Comparison of ENCODE assay signal across 13 mouse cellular contexts in genomic region chr6:29210231-29210936, GRCm38 (mm10). TPM values are rescaled to one million over a fixed set of nuclear protein-coding genes. Genes with fewer than 3 reads are reported as not detected.
DNase-seq lines count a peak whose midpoint lies in the region; ATAC-seq lines count a peak whose summit lies in the region.
"Had no signal": no experiment of that assay in that cellular context is flagged by ENCODE, and none has a peak within 500 bp of the region (broad histone marks: within the 10 kb centered on the region; RNA-seq: fewer than 3 reads in every experiment).

No protein-coding gene starts in this region.

- no peak overlapping the region; the same call in 1 of the 2 replicates for H3K4me2 ChIP-seq in midbrain, embryonic 12.5 days (replicated peaks)
- H3K4me2 ChIP-seq in midbrain, embryonic 11.5 days, result no peak overlapping the region
- peak overlapping the region; percentile 93 for H3K4me2 ChIP-seq in forebrain, embryonic 16.5 days (ENCODE audit: low read length)
- peak overlapping the region; percentile 90 for H3K4me2 ChIP-seq in neural tube, embryonic 13.5 days

- 0 out of 2 replicates have a peak overlapping the region, but pooled peaks have one; percentile 2 for H3K9ac ChIP-seq in midbrain, embryonic 12.5 days (replicated peaks)
- no peak overlapping the region for H3K9ac ChIP-seq in midbrain, embryonic 11.5 days (ENCODE audit: low read length)
- no peak overlapping the region for H3K9ac ChIP-seq in forebrain, embryonic 16.5 days (replicated peaks; ENCODE audit: low read depth, low read length)
- H3K9ac ChIP-seq in neural tube, embryonic 13.5 days, result peak overlapping the region; percentile 31
- H3K9ac ChIP-seq: liver, embryonic 14.5 days had no signal

- DNase-seq in gastrocnemius, postnatal 25 days, result peak; percentile 6
- DNase-seq in gastrocnemius, postnatal 14 days, result no peak
- no peak for DNase-seq in midbrain, embryonic 11.5 days (ENCODE audit: low spot score, missing footprints)
- DNase-seq in thymus, postnatal 25 days, result no peak
- DNase-seq: gastrocnemius, postnatal 10 days; heart, postnatal 10 days had no signal

- peaks cover 20% of the 10 kb centered on the region for H3K27me3 ChIP-seq in midbrain, embryonic 12.5 days
- H3K27me3 ChIP-seq in midbrain, embryonic 11.5 days (ENCODE audit: control insufficient read depth, insufficient read depth, low read length), result peaks cover 9% of the 10 kb centered on the region; the same call in 1 of the 2 replicates
- peaks cover 10% of the 10 kb centered on the region for H3K27me3 ChIP-seq in forebrain, embryonic 16.5 days (replicated peaks; ENCODE audit: control insufficient read depth, insufficient read depth, low read length)
- H3K27me3 ChIP-seq in neural tube, embryonic 13.5 days, result peaks cover 15% of the 10 kb centered on the region

- H3K4me1 ChIP-seq in midbrain, embryonic 12.5 days, result peaks cover 47% of the 10 kb centered on the region
- H3K4me1 ChIP-seq in midbrain, embryonic 11.5 days (ENCODE audit: control insufficient read depth, insufficient read depth, low read length), result peaks cover 28% of the 10 kb centered on the region
- H3K4me1 ChIP-seq in forebrain, embryonic 16.5 days (replicated peaks; ENCODE audit: control insufficient read depth, insufficient read depth, low read length), result peaks cover 43% of the 10 kb centered on the region
- H3K4me1 ChIP-seq in neural tube, embryonic 13.5 days (replicated peaks), result peaks cover 60% of the 10 kb centered on the region

- peaks cover 9% of the 10 kb centered on the region for H3K36me3 ChIP-seq in midbrain, embryonic 12.5 days
- no peaks in the 10 kb centered on the region for H3K36me3 ChIP-seq in midbrain, embryonic 11.5 days (ENCODE audit: control insufficient read depth, insufficient read depth, low read length)
- no peaks in the 10 kb centered on the region for H3K36me3 ChIP-seq in forebrain, embryonic 16.5 days (ENCODE audit: control insufficient read depth, insufficient read depth)
- H3K36me3 ChIP-seq in neural tube, embryonic 13.5 days, result peaks cover 13% of the 10 kb centered on the region

- 81% methylated on average over 9 of the region's 9 CpGs for WGBS in midbrain, embryonic 12.5 days
- WGBS in midbrain, embryonic 11.5 days, result 84% methylated on average over 9 of the region's 9 CpGs
- WGBS in forebrain, embryonic 16.5 days, result 83% methylated on average over 9 of the region's 9 CpGs
- WGBS in neural tube, embryonic 13.5 days, result 88% methylated on average over 9 of the region's 9 CpGs

- H3K27ac ChIP-seq in midbrain, embryonic 12.5 days (replicated peaks), result no peak overlapping the region
- no peak overlapping the region for H3K27ac ChIP-seq in midbrain, embryonic 11.5 days (ENCODE audit: low read depth, low read length)
- H3K27ac ChIP-seq in forebrain, embryonic 16.5 days (ENCODE audit: low read length), result no peak overlapping the region
- no peak overlapping the region for H3K27ac ChIP-seq in neural tube, embryonic 13.5 days (replicated peaks)
- H3K27ac ChIP-seq: liver, embryonic 14.5 days had no signal

- intact Hi-C loops in gastrocnemius, postnatal 14 days (cut with DNase I; ENCODE audit: low total_unique reads), result no loop called here

- ATAC-seq in midbrain, embryonic 12.5 days (ENCODE audit: low FRiP score, low read depth), result no peak
- no peak for ATAC-seq in midbrain, embryonic 11.5 days (ENCODE audit: low FRiP score)
- ATAC-seq in forebrain, embryonic 16.5 days, result no peak
- no peak for ATAC-seq in neural tube, embryonic 13.5 days (ENCODE audit: low read depth)
- ATAC-seq in inflammation-experienced regulatory T-cells, adult 6 months, result no peak

- H3K4me3 ChIP-seq in midbrain, embryonic 12.5 days, result no peak overlapping the region
- no peak overlapping the region for H3K4me3 ChIP-seq in midbrain, embryonic 11.5 days (ENCODE audit: low read depth, low read length)
- no peak overlapping the region for H3K4me3 ChIP-seq in forebrain, embryonic 16.5 days (replicated peaks; ENCODE audit: low read length)
- no peak overlapping the region for H3K4me3 ChIP-seq in neural tube, embryonic 13.5 days
- H3K4me3 ChIP-seq: erythroblast, embryonic 14.5 days had no signal

- H3K9me3 ChIP-seq in midbrain, embryonic 12.5 days, result no peaks in the 10 kb centered on the region
- no peaks in the 10 kb centered on the region for H3K9me3 ChIP-seq in midbrain, embryonic 11.5 days (ENCODE audit: control insufficient read depth, low read length)
- H3K9me3 ChIP-seq in forebrain, embryonic 16.5 days (ENCODE audit: control insufficient read depth, low read length), result no peaks in the 10 kb centered on the region
- no peaks in the 10 kb centered on the region for H3K9me3 ChIP-seq in neural tube, embryonic 13.5 days

RNA-seq across cellular contexts. Expression of gene Impdh1, which starts 5.8 kb away (rescaled TPM):
- total RNA-seq in gastrocnemius, postnatal 25 days (2021), result 10 to 100 TPM; 13.6 to 15.5 TPM
- total RNA-seq in gastrocnemius, postnatal 14 days (2021), result 10 to 100 TPM; 20.2 to 23.8 TPM
- polyA plus RNA-seq in midbrain, embryonic 12.5 days (2016; fragmentation: Nextera tagmentation; extraction: Ambion mirVana), result 50.2 and 51.6 TPM in 2 replicates
- polyA plus RNA-seq in midbrain, embryonic 11.5 days (2014; fragmentation: Nextera tagmentation; extraction: Ambion mirVana), result 36.9 and 42.0 TPM in 2 replicates
- 63.3 and 74.5 TPM in 2 replicates for polyA plus RNA-seq in forebrain, embryonic 16.5 days (2015; fragmentation: Nextera tagmentation; extraction: Ambion mirVana)
- polyA plus RNA-seq in neural tube, embryonic 13.5 days (2015; fragmentation: Nextera tagmentation; extraction: Ambion mirVana), result 84.7 and 91.1 TPM in 2 replicates
- polyA plus RNA-seq in inflammation-experienced regulatory T-cells, adult 6 months (2017; shearing (Covaris generic)), result 10 to 100 TPM; 10.7 to 21.0 (median 14.8) TPM

RNA-seq across cellular contexts. Expression of gene Prrt4, which starts 31.0 kb away (rescaled TPM):
- 1 to 10 TPM in 1 of 2 experiments, under 1 TPM in 1; 0.97 to 1.1 TPM for total RNA-seq in gastrocnemius, postnatal 25 days (2021)
- under 1 TPM; 0.64 to 0.88 TPM for total RNA-seq in gastrocnemius, postnatal 14 days (2021)
- 1.3 and 1.6 TPM in 2 replicates for polyA plus RNA-seq in midbrain, embryonic 12.5 days (2016; fragmentation: Nextera tagmentation; extraction: Ambion mirVana)
- 0.53 and 0.58 TPM in 2 replicates for polyA plus RNA-seq in midbrain, embryonic 11.5 days (2014; fragmentation: Nextera tagmentation; extraction: Ambion mirVana)
- polyA plus RNA-seq in forebrain, embryonic 16.5 days (2015; fragmentation: Nextera tagmentation; extraction: Ambion mirVana), result 4.6 and 6.1 TPM in 2 replicates
- polyA plus RNA-seq in neural tube, embryonic 13.5 days (2015; fragmentation: Nextera tagmentation; extraction: Ambion mirVana), result 4.8 TPM in 2 replicates
- not detected for polyA plus RNA-seq in inflammation-experienced regulatory T-cells, adult 6 months (2017; shearing (Covaris generic))
- total RNA-seq: megakaryocyte-erythroid progenitor cell, adult 5-6 weeks had no signal

RNA-seq across cellular contexts. Expression of gene Rbm28, which starts 45.6 kb away (rescaled TPM):
- total RNA-seq in gastrocnemius, postnatal 25 days (2021), result 10 to 100 TPM; 13.7 to 14.1 TPM
- 10 to 100 TPM; 13.6 to 13.8 TPM for total RNA-seq in gastrocnemius, postnatal 14 days (2021)
- 59.7 and 62.5 TPM in 2 replicates for polyA plus RNA-seq in midbrain, embryonic 12.5 days (2016; fragmentation: Nextera tagmentation; extraction: Ambion mirVana)
- 60.5 and 64.4 TPM in 2 replicates for polyA plus RNA-seq in midbrain, embryonic 11.5 days (2014; fragmentation: Nextera tagmentation; extraction: Ambion mirVana)
- polyA plus RNA-seq in forebrain, embryonic 16.5 days (2015; fragmentation: Nextera tagmentation; extraction: Ambion mirVana), result 40.0 and 49.6 TPM in 2 replicates
- polyA plus RNA-seq in neural tube, embryonic 13.5 days (2015; fragmentation: Nextera tagmentation; extraction: Ambion mirVana), result 41.3 and 44.4 TPM in 2 replicates
- polyA plus RNA-seq in inflammation-experienced regulatory T-cells, adult 6 months (2017; shearing (Covaris generic)), result 10 to 100 TPM; 51.7 to 58.2 (median 54.8) TPM

Comparison
In these comparisons a context has a peak if more than half of its experiments do, and no peak if none do; other contexts are left out.
1. H3K9ac ChIP-seq: peak in midbrain, embryonic 12.5 days (single experiment) and neural tube, embryonic 13.5 days (single experiment); none in midbrain, embryonic 11.5 days (single experiment) and forebrain, embryonic 16.5 days (single experiment).
2. H3K4me2 ChIP-seq: peak in forebrain, embryonic 16.5 days (single experiment) and neural tube, embryonic 13.5 days (single experiment); none in midbrain, embryonic 12.5 days (single experiment) and midbrain, embryonic 11.5 days (single experiment).